Mouse (Mus musculus) embryo, embryonic 11.5 days (tissue): ENCODE measurements around the gene Apol9b.

Source experiments
- DNase-seq: peaks from one replicate; pipeline ENCODE4 v3.0.0-alpha.2; 2012; ENCODE audit warnings: low read depth, low spot score

Apol9b gene

GRCm38 (mm10) chr15:77775186-77775963 is 46.5 kb downstream of the Apol9b start:
- peak; percentile 57 for DNase-seq

- DNase-seq: no peak
Measured at GRCm38 (mm10) chr15:77782449-77783014, 53.7 kb downstream of the Apol9b start.

GRCm38 (mm10) chr15:77784039-77784824 is 55.4 kb downstream of the Apol9b start:
- no peak for DNase-seq

GRCm38 (mm10) chr15:77785807-77786206 is 57.0 kb downstream of the Apol9b start:
- no peak for DNase-seq
